Mouse (Mus musculus) cerebellum, postnatal 25 days (tissue): ENCODE results near the gene Chd2.
"Not testable (repeated sequence)": the region's sequence is repeated elsewhere in the genome, so short reads cannot be mapped to it uniquely, and the experiment has no call there.

Experiments
- DNase-seq, 2 experiments: peaks; one replicate each; pipeline ENCODE4 v3.0.0; 2021; ENCODE audit warnings: mixed read lengths in 2 of 2

Chd2 gene

GRCm38 (mm10) chr7:73541412-73542130, at the start of gene Chd2:
Chd2 (minus strand) TSS chr7:73541830.
- peak; percentile 70 to 79 for DNase-seq

- DNase-seq = no peak
These were observed 49.1 kb upstream of the Chd2 start for GRCm38 (mm10) chr7:73590757-73591156.

GRCm38 (mm10) chr7:73589208-73589771, 47.7 kb upstream of the Chd2 start:
- DNase-seq = peak; percentile 56 to 68

GRCm38 (mm10) chr7:73588351-73588906, 46.8 kb upstream of the Chd2 start:
- no peak for DNase-seq

GRCm38 (mm10) chr7:73586717-73587116, 45.1 kb upstream of the Chd2 start:
- no peak for DNase-seq

GRCm38 (mm10) chr7:73586206-73586605, 44.6 kb upstream of the Chd2 start:
- no peak for DNase-seq

- no peak for DNase-seq
These were observed 43.7 kb upstream of the Chd2 start for GRCm38 (mm10) chr7:73585114-73586032.

- DNase-seq = peak; percentile 25 to 58
These were observed 42.7 kb upstream of the Chd2 start for GRCm38 (mm10) chr7:73584009-73584995.

GRCm38 (mm10) chr7:73583400-73583799, 41.8 kb upstream of the Chd2 start:
- no peak for DNase-seq

GRCm38 (mm10) chr7:73581836-73582375, 40.3 kb upstream of the Chd2 start:
- no peak for DNase-seq

- no peak for DNase-seq
These were observed 37.6 kb upstream of the Chd2 start for GRCm38 (mm10) chr7:73579072-73579731.

- DNase-seq = no peak
These were observed 36.3 kb upstream of the Chd2 start for GRCm38 (mm10) chr7:73577888-73578421.

GRCm38 (mm10) chr7:73576101-73576936, 34.7 kb upstream of the Chd2 start:
- no peak for DNase-seq

- DNase-seq = no peak
These were observed 33.6 kb upstream of the Chd2 start for GRCm38 (mm10) chr7:73575257-73575656.

GRCm38 (mm10) chr7:73574673-73575072, 33.0 kb upstream of the Chd2 start:
- DNase-seq = not testable (repeated sequence)

GRCm38 (mm10) chr7:73572571-73572970, 30.9 kb upstream of the Chd2 start:
- no peak for DNase-seq

- no peak for DNase-seq
These were observed 27.3 kb upstream of the Chd2 start for GRCm38 (mm10) chr7:73568801-73569403.

- no peak for DNase-seq
These were observed 26.1 kb upstream of the Chd2 start for GRCm38 (mm10) chr7:73567754-73568161.

GRCm38 (mm10) chr7:73564131-73564530, 22.5 kb upstream of the Chd2 start:
- DNase-seq = no peak
